Mouse (Mus musculus) bone marrow, adult 2 months (tissue): ENCODE measurements around the gene Olfr374.

Source experiments
- CTCF ChIP-seq: fragments of 200-500 bp; IDR thresholded peaks from 2 replicates; pipeline ENCODE4 v1.5.1; 2011; ENCODE audit warnings: low read length, control low read depth; ENCODE audit not compliant: control insufficient read depth, insufficient read depth
- POLR2A ChIP-seq: fragments of 200-500 bp; IDR thresholded peaks from 2 replicates; pipeline ENCODE4 v1.6.1; 2011; ENCODE audit warnings: low read depth, mild to moderate bottlenecking, control low read depth, low read length, borderline replicate concordance; ENCODE audit not compliant: control insufficient read depth

GRCm38 (mm10) chr8:72158726-72159125 is 51.9 kb downstream of the Olfr374 start:
- TF ChIP-seq POLR2A, result no peak
- TF ChIP-seq CTCF, result no peak
